Mouse (Mus musculus) heart, adult 9 months (tissue): ENCODE measurements around the gene Gm42742.

Experiments used
- DNase-seq, 2 experiments: peaks; one replicate each; pipeline ENCODE4 v3.0.0; 2022; ENCODE audit warnings: low spot score in 2 of 2

The Gm42742 gene

DNA sequence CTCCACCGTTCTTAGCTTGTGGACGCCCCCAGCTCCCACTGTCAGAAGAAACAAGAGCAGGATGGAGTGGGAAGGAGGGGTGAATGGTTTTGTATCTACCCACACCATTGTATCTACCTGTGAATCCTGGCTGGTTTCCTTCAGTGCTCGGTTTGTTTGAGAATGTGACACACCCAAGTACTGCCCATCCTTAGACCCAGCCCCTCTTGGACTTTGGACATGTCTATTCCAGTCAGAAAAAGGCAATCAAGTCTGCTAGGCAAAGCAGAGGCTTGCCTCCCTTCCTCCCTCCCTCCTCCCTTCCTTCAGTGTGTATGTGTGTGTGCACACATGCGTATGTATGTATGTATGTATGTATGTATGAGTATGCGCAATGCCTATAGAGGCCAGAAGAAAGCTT is 17.3 kb downstream of the Gm42742 start:
- no peak for DNase-seq

DNA sequence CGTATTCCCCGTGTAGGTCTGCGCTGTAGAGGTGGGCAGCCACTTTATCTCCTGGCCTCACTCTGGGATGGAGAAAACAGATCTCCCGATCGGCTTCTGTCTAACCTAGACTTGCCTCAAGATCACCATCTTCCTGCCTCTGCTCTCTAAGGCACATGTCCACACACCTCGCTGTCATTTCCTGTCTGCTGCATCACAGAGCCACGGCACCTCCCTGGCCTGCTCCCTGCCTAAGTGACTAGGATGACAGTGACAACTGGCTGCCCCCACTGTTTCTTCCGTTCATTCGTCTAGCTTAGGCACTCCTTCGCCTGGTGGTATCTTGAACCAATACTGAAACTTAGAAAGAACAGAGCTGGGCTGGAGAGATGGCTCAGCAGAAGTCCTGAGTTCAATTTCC is 21.3 kb downstream of the Gm42742 start:
- no peak for DNase-seq

DNA sequence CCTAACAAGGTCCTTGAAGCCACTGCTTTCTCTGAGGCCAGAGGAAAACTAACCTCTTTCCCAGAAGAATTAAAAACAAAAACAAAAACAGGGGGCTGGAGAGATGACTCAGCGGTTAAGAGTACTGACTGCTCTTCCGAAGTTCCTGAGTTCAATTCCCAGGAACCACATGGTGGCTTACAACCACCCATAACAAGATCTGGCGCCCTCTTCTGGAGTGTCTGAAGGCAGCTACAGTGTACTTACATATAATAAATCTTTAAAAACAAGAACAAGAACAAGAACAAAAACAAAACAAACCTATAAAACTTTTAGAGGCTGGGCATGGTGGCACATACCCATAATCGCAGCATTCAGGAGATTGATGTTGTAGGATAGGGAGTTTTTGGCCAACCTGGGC is 24.4 kb downstream of the Gm42742 start:
- DNase-seq, result no peak

DNA sequence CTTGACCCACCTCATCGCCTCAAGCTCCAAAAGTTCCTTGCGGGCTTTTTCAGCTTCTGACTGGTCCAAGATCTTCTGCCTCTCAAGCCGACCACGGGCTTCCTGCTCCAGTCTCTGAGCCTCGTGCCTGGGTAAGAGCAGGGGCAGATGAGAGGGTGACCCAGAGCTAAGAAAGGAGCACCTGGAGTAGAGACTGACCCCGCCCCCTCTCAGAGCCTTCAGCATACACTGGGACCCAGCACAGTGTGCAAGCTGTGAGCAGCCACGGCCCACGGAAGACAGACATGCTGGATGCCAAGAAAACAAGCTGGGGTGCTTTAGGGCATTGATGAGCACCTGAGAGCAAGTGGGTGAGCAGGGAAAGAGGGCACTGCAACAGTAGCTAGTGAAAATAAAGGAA is 32.1 kb downstream of the Gm42742 start:
- DNase-seq, result no peak

DNA sequence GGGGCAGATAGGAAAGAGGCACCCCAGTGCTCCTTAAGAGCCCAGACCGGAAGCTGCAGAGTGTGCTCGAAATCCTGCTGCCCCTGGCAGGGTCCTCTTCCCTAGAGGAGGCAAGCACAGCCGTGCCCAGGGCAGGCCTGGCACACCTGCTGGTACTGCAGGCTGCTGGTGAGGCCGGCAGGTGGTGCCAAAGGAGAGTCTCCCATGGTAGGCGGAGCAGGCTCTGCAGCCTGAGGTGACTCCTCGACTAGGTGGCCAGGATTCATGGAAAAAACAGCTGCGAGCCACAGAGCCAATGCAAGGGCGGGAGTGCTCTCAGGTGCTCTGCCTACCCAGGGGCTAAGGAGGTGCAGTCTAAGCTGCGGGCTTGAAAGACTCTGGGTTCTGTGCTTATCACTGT is 34.6 kb downstream of the Gm42742 start:
- no peak for DNase-seq

DNA sequence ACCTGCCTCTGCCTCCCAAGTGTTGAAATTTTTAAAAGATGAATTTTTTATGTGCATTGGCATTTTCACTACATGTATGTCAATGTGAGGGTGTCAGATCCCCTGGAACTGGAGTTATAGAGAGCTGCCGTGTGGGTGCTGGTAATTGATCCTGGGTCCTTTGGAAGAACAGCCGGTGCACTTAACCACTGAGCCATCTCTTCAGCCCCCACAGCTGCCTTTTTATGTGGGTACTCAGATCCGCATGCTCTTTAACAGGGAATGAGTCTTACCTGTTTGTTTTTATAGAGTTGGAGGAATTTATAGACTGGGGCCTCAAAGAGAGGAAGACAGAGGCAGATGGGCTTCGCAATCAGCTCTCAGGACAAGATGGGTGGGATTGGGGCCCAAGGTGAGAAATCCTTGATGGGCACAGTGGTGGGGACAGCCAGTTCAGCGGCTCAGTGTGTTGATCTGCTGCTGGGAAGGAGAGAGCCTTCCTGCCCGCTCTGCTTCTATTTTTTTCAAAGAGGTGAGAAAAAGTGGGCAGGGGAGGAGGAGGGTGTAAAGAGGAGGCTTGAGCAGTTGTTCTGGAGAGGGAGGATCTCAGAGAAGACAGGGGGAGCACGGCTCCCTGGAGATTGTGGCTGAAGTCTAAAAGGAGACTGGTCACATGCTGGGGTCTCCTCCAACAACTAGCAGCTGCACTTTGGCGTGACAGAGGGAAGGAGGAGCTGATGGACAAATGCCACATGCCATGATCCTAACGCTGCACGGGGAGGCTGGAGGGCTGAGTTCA is 36.0 kb downstream of the Gm42742 start:
- no peak for DNase-seq

DNA sequence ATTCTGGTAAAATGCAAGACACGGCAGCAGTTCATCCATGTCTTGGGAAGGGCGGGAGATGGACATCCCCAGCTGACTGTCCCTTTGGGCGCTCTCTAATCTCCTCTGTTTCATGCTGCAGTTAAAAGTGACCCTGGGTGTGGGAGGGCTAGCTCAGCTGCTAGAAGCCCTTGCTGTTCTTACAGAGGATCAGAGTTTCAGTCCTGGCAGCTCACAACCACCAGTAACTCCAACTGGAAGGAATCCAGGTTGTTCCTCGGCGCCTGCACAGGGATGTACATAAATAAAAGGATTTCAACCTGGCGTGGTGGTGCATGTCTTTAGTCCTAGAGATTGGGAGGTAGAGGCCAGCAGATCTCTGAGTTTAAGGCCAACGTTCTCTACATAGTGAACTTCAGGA is 37.8 kb downstream of the Gm42742 start:
- DNase-seq, result no peak

DNA sequence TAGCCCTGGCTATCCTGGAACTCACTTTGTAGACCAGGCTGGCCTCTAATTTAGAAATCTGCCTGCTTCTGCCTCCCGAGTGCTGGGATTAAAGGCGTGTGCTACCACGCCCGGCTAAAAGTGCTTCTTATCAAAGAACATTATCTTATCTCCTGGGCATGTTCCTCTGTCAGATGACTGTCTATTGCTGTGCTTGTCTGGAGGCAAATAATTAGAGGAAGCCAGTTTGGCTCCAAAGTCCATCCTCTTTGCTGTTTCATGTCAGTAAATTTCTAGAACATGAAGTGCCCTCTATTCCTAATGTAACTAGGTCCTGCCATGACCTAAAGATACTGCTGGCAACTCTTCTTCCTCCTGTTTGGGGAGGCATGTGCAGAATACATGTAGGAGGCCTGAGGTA is 38.8 kb downstream of the Gm42742 start:
- no peak for DNase-seq

DNA sequence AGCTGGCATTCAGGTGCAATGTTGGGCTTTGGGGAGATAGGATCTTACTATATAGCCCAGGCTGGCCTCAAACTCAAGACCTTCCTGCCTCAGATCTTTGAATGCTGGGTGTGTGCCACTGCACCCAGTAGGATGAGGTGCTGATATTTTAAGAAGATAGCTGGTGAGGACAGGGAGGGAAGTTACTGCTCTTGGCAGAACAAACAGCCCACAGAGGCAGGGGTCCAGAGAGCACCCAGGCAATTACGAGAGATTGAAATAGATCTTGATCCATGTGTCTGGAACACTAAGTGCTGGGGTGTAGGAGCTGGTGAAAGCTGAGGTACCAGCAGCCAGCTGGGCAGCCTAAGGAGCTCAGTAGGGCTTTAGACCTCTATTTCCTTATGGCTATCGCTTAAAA is 39.3 kb downstream of the Gm42742 start:
- no peak for DNase-seq

DNA sequence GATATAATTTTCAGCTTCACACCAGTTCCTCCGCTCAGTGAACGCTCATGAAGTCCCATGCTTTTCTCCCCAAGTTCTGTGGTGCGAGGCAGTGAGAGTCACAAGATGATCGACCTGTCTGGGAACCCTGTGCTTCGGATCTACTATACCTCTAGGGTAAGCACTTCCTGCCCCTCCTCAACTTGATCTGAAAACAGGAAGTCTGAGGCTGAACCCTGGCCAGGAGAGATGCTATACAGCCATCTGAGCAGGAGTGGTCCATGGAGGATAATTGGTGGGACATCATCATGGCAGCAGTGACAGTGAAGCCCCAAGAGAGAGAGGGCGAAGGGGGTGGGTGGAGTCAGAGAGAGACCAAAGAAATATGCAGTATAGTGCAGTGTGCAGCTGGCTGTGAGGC is 42.1 kb downstream of the Gm42742 start:
- no peak for DNase-seq

DNA sequence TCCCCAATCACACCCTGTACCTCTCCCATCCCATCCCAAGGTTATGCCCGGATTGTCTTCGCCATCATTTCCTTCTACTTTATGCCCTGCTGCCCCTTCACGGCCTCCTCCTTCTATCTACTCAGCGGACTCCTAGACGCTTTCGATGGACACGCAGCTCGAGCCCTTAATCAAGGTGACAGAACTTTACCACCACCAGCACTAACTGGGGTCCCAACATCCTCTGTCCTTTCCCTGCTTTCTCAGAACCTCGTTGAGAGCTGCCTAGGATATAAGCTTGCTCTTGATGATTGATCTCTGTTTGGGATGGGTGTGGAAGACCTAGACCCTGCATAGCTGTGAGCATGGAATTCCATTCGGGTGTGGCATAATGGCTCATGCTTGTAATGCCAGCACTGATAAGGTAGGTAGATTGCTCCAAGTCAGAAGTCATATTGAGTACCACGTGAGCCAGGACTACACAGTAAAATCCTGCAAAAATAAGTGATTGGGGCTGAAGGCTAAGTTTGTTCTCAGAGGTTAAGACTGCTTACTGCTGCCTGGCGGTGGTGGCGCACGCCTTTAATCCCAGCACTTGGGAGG is 43.9 kb downstream of the Gm42742 start:
- DNase-seq, result no peak

DNA sequence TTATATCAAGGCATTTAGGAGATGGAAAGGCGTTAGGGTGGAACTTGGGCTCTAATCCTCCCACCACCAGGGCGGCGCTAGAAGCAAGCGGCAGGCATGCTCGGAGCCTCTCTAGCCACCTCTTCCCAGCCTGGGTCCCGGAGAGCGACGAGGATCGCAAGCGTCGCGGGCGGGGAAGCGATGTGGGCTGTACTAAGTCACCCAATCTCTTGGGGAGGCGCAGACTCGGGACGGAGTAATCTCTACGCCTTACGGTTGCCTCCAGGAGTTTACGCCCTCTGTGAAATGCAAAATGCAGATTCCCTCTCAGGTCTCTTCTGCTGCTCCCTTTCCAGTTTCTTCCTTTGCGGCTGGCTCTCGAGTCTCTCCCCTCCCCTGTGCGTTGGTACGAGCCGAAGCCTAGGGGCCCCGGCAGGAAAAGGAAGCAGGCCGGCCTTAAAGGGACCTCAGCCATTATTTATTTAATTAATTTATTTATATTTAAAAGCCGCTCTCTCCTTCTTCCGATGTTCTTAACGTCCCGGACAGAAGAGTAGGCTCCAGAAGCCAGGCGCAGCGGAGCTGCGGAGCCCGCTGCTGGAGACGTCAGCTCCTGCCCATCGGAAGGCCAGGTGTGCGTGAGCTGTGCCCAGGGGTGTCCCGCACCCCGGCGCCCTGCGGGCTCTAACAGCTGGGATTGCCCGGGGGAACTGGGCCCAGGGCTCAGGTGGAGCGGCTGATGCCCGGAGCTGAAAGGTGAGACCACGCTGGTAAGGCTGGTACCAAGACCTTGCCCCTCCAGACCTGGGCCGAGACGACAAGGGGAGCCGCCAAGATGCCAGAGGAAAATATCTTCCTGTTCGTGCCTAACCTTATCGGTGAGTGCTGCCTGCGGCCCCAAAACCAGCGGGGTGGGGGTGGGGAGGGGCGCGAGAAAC is 44.7 kb downstream of the Gm42742 start, which contains the start of gene Cdiptos:
TSS of gene Cdiptos (minus strand) at position 149 of the 917 bp plus-strand sequence.
- peak; percentile 91 to 95 for DNase-seq

DNA sequence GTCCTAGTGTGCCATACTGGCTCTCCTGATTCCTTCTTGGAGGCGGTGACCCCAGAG is 45.2 kb downstream of the Gm42742 start, which contains the start of gene Cdipt:
TSS of gene Cdipt (plus strand) at position 22 of the 57 bp plus-strand sequence.
- no peak for DNase-seq

DNA sequence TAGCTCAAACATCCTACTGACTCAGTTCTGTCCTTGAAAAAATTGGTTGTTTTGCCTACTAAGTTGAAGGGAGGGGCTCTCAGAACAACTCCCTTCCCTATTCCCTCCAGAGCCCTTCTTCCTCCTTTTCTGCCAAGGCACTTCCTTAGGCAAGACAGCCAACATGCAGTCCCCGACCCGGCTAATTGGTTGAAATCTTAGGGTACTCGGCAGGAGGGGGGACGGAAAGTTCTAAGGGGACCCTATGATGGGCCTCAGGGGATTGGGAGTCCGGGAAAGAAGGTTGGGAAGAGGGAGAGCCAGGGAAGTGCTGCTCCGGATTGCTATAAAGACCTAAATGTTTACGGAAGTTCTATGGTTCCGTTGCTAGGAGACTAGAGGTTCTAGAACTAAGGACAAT is 45.4 kb downstream of the Gm42742 start:
- peak in 1 of 2 experiments; percentile 71 for DNase-seq

DNA sequence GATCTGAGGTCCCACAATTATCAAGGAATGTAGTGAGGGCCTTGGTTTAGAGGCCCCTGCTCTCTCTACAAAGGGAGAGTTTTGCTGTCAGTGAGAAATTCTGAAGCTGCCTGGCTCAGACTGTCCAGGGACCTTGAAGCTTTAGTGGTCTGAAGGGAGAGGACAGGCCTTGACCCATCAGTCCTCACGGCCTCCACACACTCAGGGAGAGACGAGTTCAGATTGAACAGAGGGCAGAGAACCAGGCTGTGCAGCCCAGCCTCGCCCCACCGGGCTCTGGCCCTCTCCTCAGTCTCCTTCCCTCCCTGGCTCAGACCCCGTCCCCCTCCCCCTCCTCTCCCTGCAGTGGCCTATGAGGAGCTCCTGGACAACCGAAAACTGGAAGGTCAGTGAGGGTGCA is 53.5 kb downstream of the Gm42742 start:
- no peak for DNase-seq

DNA sequence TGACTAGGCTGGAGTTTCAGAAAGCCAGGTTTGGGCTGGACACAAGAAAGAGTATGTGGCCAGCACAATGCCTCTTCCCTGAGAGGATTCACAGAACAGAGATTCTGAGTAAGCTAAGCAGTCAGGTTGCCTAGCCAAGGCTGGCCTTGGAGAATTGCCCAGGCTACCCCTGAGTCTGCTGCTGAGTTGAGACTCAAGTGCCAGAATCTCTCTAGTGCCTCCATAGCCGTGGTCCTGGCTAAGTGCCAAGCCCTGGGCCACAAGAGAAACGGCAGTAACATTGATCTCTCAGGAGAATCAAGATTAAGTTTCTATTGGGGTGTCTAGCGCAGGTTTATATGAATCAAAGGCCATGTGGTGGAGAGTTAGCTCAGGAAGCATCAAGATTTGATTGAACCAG is 55.3 kb downstream of the Gm42742 start:
- no peak for DNase-seq
